Mouse (Mus musculus) yolk sac, embryonic 10.5 days (tissue): ENCODE results near the gene Gigyf2.
A peak's percentile ranks its signal among the peaks of the same experiment; 100 is the strongest.

Experiments
- DNase-seq: peaks from one replicate; pipeline ENCODE4 v3.0.0-alpha.2; 2017; ENCODE audit warnings: low spot score

Gigyf2 gene

GRCm38 (mm10) chr1:87326742-87327163, at the start of gene Gigyf2:
Gene Gigyf2, plus strand, starts transcription at chr1:87326998.
- peak; percentile 99 for DNase-seq

DNA sequence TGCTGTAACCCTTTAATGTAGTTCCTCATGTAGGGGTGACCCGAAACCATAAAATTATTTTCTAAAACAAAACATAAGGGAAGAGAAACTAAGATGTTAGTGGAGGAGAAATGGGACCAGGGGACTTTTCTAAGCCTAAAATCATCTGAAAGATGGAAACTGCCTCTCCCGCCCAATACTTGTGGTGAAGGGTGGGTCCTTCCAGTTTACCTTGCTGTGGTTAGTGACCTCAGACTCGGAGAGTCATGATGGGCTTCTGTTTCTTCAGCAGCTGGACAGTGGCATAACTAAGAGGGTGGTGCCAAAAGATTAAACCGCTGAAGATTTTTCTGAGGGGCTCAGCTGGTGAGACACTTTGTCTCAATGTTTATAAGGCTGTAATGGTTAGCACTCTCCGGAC, 46.5 kb upstream of the Gigyf2 start:
- DNase-seq, result no peak

GRCm38 (mm10) chr1:87281599-87282412, 45.0 kb upstream of the Gigyf2 start:
- no peak for DNase-seq

DNA sequence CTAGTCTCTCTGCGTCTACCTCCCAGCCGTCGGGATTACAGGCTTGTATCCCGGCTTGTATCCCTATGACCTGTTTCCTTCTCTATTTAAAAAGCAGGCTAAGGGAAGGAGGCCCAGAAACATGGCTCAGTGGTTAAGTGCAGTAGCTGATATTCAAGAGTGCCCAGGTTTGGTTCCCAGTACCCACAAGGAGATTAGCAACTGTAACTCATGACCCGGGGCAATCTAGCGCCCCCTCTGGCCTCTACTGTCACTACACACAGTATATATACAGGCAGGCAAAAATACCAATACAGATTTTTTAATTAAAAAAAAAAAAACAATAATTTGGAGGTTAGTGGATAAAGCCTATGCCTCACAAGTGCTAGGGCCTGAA, 44.4 kb upstream of the Gigyf2 start:
- DNase-seq, result no peak

- DNase-seq, result no peak
These were observed 43.3 kb upstream of the Gigyf2 start for GRCm38 (mm10) chr1:87283410-87283960.

DNA sequence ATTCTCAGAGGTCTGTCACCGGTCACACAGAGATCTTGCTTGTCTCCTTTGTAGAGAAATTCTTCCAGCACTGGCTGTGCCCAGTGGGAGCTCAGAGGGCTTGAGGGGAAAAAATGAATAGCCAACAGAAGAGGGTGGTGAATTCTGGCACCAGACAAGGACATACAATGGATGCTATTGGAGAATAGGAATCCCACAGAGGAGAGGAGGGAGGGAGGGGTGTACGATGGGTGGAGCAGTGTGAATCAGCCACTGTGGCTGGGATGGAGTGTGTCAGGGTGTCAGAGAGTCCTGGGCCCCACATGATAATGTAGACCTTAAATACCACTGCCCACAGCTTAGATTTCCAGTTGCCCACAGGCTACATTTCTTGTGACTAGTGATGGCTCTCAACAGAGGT, 39.7 kb upstream of the Gigyf2 start:
- no peak for DNase-seq

DNA sequence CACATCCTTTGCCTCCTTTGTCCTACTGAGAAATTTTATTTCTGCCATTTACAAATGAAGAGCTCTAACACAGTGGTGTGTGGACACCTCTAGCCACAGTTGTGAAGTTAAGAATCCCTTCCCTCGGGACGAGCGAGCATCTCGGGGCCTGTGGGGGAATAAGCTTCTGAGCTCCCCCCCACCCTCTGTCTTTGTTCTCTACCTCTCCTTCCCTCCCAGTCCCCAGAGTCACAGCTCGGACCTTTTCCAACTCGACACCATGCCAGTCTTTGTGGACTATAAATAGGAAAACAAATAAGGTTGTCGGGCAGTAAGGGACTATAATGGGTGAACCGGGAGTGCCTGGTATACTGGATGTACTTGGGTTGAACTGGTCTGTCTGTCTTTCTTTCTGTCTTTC, 35.4 kb upstream of the Gigyf2 start:
- DNase-seq, result no peak

GRCm38 (mm10) chr1:87292420-87293190, 34.2 kb upstream of the Gigyf2 start:
- peak; percentile 60 for DNase-seq

DNA sequence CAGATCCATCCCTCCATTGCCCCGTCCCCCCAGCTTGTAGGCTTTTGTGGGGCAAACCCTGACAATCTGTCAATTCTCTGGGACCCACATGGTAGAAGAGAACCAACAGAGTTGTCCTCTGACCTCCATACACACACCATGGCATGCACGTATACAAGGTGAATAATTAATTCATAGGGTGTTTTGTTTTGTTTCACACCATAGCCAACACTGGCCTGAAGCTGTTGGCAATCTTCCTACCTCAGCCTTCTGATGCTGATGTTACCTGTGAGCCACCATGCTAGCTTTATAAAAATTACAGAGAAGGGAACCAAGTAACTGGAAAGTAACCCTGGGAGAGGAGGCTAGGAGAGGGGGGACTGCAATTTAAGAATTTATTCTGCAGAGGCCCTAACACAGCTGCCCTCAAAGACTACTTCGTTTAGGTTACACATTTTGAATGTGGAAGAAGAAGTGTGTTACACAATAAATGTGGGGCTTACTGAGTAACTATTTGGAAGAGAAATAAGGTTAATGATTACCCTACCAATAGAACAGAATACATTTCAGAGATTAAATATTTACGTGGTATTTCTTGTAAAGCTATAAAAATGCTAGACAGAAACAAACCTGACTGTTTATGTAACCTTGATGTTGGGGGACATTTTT, 32.6 kb upstream of the Gigyf2 start:
- DNase-seq, result peak; percentile 29

DNA sequence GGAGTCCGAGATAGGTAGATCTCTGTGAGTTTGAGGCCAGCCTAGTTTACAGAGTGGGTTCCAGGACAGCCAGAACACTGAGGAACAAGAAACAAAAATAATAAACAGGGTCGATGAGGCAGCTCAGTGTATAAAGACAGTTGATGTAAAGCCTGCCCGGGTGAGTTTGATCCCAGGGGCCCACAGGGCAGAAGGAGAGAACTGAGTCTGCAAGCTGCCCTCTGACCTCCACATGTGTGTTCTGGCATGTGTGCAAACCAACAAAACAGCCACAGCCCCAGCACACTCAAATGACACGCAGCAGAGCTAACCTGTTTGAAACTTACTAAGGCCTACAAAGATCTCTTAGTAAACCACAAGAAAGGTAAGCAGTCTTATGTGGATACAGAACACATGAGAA, 31.8 kb upstream of the Gigyf2 start:
- DNase-seq, result no peak

- no peak for DNase-seq
These were observed 29.4 kb upstream of the Gigyf2 start for GRCm38 (mm10) chr1:87297346-87297925.

DNA sequence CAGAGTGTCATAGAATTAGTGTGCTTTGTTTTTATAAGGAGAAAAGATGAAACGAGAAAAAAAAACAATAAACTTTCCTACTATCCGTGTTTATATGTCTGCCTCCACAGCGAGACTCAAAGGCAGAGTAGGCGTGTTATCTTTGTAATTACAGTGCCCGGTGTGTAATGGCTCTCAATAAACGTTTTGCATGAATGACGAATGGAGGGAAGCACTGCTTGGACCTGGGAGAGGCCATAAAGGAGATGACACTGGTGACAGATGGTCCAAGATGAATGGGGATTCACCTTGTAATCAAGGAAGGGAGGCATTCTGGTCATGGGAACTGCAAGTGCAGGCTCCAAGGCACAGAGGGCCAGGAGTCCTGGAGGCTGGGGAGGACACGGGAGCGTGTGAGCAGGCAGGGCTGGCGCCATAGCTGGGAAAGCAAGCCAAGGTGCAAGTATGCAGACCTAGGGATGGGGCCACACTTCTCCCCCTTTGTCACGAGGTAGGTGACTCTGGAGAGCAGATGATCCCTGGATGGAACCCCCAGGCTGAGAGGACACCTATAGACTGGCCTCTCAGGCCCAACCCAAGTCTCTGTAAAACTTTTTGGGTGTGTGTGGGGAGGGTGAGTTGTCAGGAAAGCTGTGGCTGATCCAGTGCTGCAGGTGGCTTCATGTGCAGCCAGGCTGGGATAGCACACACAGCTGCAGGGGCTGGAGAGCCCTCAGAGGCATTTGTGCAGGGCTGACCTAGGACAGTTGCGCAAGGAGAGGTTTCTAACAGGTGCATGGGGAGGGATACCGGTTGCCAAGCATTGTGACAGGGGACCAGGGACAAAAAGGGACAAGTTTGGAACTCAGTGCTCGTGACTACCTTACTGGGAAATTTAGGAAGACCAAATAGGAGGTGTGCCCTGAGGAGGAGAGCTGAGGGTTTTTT, 26.2 kb upstream of the Gigyf2 start:
- DNase-seq, result no peak

DNA sequence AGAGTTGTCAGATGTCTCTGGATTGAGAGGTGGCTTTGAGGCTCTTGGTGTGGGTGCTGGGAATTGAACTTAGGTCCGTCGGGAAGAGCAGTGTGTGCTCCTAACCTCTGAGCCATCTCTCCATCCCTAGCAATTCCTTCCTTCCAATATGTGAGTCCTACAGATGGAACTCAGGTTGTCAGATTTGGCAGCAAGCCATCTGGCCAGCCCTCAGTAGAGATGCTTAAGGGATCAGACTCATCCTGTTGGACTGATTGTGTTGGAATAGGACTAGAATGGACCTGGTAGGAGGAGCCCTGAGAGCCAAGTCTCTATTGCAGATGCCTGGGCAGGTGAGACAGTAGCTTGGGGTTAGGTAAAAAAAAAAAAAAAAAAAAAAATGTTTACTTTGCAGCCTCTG, 24.8 kb upstream of the Gigyf2 start:
- no peak for DNase-seq

GRCm38 (mm10) chr1:87308952-87309351, 17.8 kb upstream of the Gigyf2 start:
- DNase-seq, result peak; percentile 53

- DNase-seq, result peak; percentile 87
These were observed 17.2 kb upstream of the Gigyf2 start for GRCm38 (mm10) chr1:87309621-87310020.

- DNase-seq, result no peak
These were observed 14.1 kb upstream of the Gigyf2 start for GRCm38 (mm10) chr1:87312681-87313080.

DNA sequence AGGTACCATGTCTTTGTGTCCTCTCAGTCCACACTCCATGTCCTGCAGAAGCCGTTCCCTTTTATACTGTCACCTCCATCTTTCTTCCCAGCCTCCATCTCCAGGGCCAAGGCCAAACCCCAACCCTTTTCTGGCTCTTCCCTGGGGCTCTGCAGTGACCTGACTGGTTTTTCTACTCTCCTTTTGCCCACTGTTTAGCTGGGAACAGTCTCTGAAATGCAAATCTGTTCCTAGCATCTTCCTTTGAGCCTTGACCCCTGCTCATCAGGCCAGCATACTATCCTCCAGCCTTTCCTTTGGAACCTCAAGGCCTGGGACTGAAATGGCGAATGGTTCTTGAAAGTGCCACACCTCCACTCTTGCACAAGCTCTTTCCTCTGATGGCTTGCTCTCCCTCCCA, 13.7 kb upstream of the Gigyf2 start:
- DNase-seq, result no peak

DNA sequence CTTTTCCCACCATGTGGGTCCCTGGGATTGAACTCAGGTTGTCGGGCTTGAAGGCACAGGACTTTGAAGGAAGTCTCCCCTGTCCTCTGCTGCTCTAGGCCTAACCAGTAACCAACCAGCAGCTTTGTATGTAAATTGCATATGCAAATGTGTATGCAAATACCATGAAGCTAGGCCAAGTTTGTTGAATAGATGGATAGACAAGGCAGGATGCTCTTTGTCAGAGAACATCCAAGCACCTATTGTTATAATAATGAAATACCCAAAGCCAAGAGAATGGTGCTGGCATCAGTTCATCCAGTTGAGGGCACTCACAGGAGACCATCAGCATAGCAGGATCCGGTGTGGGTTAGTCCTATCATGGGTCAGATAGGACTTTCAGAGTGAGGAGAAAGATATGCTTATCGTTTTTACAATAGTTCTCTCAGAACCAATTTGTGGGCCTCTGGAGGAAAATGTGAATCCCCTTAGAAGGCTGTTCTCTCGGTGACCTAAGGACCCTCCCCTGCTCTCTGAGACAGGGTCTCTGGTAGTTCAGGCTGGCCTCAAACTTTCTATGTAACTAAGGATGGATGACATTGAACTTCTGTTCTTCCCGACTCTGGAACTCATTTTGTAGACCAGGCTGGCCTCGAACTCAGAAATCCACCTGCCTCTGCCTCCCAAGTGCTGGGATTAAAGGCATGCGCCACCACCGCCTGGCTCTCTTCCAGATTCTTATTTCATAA, 12.8 kb upstream of the Gigyf2 start:
- DNase-seq, result no peak

DNA sequence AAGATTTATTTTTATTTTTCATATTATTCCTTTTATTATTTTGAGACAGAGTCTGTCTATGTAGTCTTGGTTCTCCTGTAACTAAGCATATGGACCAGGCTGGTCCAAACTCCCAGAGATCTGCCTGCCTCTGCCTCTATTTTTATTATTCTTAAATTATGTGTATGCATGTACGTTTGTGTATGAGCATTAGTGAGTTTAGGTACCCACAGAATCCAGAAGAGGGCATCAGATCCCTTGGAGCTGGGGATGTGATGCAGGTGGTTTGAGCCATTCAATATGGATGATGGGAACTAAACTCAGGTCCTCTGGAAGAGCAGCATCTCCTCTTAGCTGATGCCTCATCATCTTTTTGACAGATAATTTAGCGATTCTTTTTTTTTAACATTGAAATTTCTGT, 11.4 kb upstream of the Gigyf2 start:
- DNase-seq, result no peak

GRCm38 (mm10) chr1:87315894-87316293, 10.9 kb upstream of the Gigyf2 start:
- DNase-seq, result no peak
